Mouse (Mus musculus) liver, adult 2 months (tissue): Measurements from ENCODE around the gene Top2a. TPM values are rescaled to one million over a fixed set of nuclear protein-coding genes. Genes with fewer than 3 reads are reported as not detected.

Source experiments
- DNase-seq: peaks from one replicate; pipeline ENCODE4 v3.0.0-alpha.2; 2011; ENCODE audit warnings: low read depth, low spot score; ENCODE audit errors: extremely low read depth
- H3K27ac ChIP-seq: fragments of 200-500 bp; replicated peaks from 2 replicates; pipeline ENCODE4 v1.5.1; 2012; ENCODE audit warnings: low read depth, mild to moderate bottlenecking, control low read depth, inconsistent platforms, low read length; ENCODE audit not compliant: insufficient read depth
- H3K27me3 ChIP-seq: fragments of 200-500 bp; 2 replicates; pipeline ENCODE4 v1.6.1; 2012; ENCODE audit warnings: mild to moderate bottlenecking, moderate library complexity, low read length, inconsistent platforms; ENCODE audit not compliant: control insufficient read depth, insufficient read depth
- H3K36me3 ChIP-seq: fragments of 200-500 bp; 2 replicates; pipeline ENCODE4 v1.6.1; 2012; ENCODE audit warnings: low read length, inconsistent platforms; ENCODE audit not compliant: control insufficient read depth, insufficient read depth
- H3K4me1 ChIP-seq: fragments of 200-500 bp; 2 replicates; pipeline ENCODE4 v1.6.1; 2011; ENCODE audit warnings: low read length; ENCODE audit not compliant: control insufficient read depth, insufficient read depth
- H3K4me3 ChIP-seq: fragments of 200-500 bp; 2 replicates; pipeline ENCODE4 v1.5.1; 2011; ENCODE audit warnings: low read depth, mild to moderate bottlenecking, control low read depth, low read length, moderate library complexity; ENCODE audit not compliant: insufficient read depth
- H3K79me2 ChIP-seq: fragments of 200-500 bp; 2 replicates; pipeline ENCODE4 v1.6.1; 2012; ENCODE audit warnings: inconsistent platforms, mild to moderate bottlenecking, low read length, moderate library complexity; ENCODE audit not compliant: control insufficient read depth, insufficient read depth
- H3K9ac ChIP-seq: fragments of 200-500 bp; 2 replicates; pipeline ENCODE4 v1.6.1; 2012; ENCODE audit warnings: low read depth, mild to moderate bottlenecking, control low read depth, inconsistent platforms, low read length
- CTCF ChIP-seq: fragments of 200-500 bp; IDR thresholded peaks from 2 replicates; pipeline ENCODE4 v1.5.1; 2011; ENCODE audit warnings: low read depth, low read length, control low read depth
- POLR2A ChIP-seq: fragments of 200-500 bp; IDR thresholded peaks from 2 replicates; pipeline ENCODE4 v1.6.1; 2011; ENCODE audit warnings: low read length, control low read depth; ENCODE audit not compliant: insufficient read depth; ENCODE audit errors: extremely low read depth
- WGBS: fragments of 180-500 bp; shearing (Covaris S2); methylation state at CpG from one replicate; pipeline ENCODE4 v1.1.7; 2018; 5-methylcytosine and 5-hydroxymethylcytosine counted together
- polyA plus RNA-seq: library from polyadenylated mRNA; depleted of rRNA; stranded (reverse); fragments of >200 nt; gene quantifications from 2 replicates; pipeline ENCODE4 v1.2.3, GENCODE M21; 2012
- total RNA-seq: library from RNA; depleted of rRNA; stranded (reverse); fragments of >200 nt; gene quantifications from 2 replicates; pipeline ENCODE4 v1.2.3, GENCODE M21; 2014

The Top2a gene
- total and polyA plus RNA-seq, 2 experiments = 0.31 to 1.8 TPM

DNA sequence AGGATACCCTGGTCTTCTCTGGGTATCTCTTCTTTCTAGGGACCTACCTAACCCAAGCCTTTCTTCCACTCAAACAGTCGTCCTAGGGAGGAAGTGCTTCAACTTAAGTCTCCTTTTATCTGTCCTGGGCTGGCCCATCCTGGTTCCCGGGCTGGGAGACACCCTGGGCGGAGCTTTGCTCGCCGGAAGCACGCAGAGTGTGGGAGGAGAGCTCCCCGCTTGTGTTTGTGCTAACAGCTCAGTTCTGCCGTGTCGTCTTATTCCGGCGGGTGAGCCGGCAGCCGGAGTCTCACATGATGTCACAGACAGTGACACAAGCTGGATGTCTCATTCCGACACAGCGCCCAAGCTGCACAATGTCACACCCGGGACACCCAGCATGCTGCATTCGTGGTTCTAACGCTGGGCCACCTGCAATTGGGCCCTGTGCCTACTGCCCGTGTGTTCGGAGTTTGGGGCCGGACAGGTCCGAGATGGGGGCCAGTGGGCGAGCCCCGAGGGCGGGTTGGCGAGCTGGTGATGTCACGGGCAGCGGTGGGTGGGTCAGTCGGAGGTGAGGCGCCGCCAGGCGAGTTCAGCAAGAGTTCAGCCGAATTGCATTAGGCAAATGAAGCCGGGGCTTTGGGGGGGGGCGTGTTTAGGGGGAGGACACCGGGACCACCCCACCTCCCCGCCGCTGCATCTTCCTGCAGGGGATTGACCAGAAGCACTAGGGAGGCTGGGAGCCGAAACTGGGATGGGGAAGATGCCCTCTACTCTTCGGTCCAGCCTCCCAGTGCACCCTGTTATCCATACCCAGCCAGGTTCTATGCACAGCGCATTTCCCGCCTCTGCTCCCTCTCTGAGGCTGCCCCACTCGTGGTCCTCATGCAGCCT is 64.3 kb downstream of the Top2a start:
- H3K4me3 ChIP-seq = peak overlapping the region; percentile 81
- H3K36me3 ChIP-seq = no peaks in the 10 kb centered on the region
- no peaks in the 10 kb centered on the region for H3K27me3 ChIP-seq
- H3K4me1 ChIP-seq = peaks cover 26% of the 10 kb centered on the region
- WGBS = under 1% methylated on average over 42 of the region's 43 CpGs
- DNase-seq = peak; percentile 82
- peak; percentile 90 for TF ChIP-seq POLR2A
- 0 out of 2 replicates have a peak, but pooled peaks have one; percentile 2 for TF ChIP-seq CTCF
- H3K79me2 ChIP-seq = peaks cover 6% of the 10 kb centered on the region; the same call in 1 of the 2 replicates
- peak overlapping the region; percentile 90 for H3K27ac ChIP-seq
- peak overlapping the region; percentile 82 for H3K9ac ChIP-seq

DNA sequence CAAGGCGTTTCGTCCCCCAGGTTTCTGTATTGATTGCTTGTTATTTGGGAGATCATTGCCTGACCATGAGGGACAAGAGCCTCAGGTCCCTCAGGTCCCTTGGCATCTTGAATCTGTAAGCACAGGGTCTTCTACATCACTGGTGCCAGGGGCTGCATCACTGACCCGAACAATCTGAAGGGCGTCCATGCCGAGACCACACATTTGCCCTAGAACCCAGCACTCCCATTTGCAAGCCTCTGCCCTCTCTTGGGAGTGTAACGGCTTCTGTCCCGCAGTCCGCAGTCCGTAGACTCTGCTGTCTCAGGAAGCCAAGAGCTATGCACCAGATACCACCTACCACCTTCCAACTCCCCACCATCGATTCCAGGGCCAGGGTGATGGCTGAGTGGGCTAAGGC is 67.6 kb downstream of the Top2a start:
- no peak for DNase-seq
- WGBS = 76% methylated on average over 10 of the region's 10 CpGs
- no peaks in the 10 kb centered on the region for H3K27me3 ChIP-seq
- H3K9ac ChIP-seq = no peak overlapping the region
- H3K79me2 ChIP-seq = peaks cover 7% of the 10 kb centered on the region; the same call in 1 of the 2 replicates
- H3K4me3 ChIP-seq = no peak overlapping the region
- H3K4me1 ChIP-seq = peaks cover 23% of the 10 kb centered on the region
- H3K36me3 ChIP-seq = no peaks in the 10 kb centered on the region
- no peak overlapping the region for H3K27ac ChIP-seq
- TF ChIP-seq CTCF = no peak
- TF ChIP-seq POLR2A = no peak

DNA sequence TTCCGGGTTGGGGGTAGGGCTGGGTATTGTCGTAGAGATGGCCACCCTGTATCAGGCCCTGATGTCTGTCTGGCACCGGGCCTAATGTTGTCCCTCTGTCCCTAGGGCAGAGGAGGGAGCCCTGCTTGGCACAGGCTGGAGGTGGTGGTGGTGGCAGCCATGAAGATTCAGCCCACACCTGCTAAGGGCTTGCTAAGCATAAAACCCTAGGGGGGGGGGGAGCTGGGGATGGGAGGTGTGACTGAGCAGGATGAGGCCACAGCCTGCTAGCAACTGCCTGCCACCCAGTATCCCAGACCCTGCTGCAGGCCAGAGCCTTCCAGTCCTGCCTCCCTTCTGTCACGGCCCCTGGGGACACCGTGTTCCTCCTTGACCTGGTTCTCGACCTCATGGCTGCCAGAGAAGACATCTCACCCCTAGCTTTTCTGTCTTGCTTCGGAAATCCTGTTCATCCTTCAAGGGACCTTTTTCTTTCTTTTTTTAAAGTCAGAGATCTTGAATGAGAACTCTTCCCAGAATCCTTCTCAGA is 68.2 kb downstream of the Top2a start:
- H3K36me3 ChIP-seq = no peaks in the 10 kb centered on the region
- H3K4me1 ChIP-seq = peaks cover 28% of the 10 kb centered on the region
- H3K4me3 ChIP-seq = no peak overlapping the region
- H3K27me3 ChIP-seq = no peaks in the 10 kb centered on the region
- no peak overlapping the region for H3K27ac ChIP-seq
- TF ChIP-seq CTCF = no peak
- TF ChIP-seq POLR2A = no peak
- WGBS = 48% methylated on average over 7 of the region's 7 CpGs
- DNase-seq = no peak
- H3K9ac ChIP-seq = no peak overlapping the region
- peaks cover 7% of the 10 kb centered on the region; the same call in 1 of the 2 replicates for H3K79me2 ChIP-seq

DNA sequence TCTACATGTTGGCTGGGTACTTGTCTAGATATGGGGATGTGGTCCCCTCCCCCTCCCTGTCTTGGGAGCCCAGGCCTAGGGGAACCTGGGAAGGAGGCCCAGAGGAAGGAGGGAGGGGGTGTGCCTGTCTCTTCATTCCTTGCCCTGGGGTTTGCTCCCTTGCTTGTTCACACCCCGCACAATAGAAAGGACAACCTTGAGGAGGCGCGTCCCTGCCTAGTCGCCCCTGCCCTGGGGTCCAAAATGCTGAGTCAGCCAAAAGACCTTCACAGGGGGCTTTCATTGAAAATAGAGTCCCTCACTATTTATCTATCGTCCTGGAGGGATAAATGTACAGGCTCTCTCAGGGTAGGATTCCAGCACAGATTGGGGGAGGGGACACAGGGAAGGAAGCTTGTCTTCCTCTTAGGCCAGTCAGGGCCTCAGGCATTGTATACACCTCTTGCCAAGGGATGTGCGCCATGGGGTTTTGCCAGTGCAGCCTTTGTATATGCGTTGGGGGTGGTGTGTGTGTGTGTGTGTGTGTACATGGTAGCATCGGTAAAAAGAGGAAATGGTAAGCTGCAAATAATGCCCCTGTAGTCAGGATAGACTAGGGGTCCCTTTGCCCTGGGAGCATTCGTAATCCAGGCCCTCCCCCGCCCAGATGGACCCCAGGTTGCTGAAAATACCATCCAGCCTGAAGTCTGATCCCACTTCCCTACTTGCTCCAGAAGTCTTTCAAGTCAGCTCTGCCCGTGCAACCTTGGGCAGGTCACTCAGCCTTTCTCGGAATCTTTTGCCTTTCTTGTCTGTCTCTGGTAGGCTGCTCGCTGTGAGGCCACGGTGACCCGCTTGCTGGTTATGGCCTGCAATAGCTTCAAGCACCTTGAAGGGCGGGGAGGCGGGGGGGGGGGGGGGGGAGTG is 68.9 kb downstream of the Top2a start:
- TF ChIP-seq POLR2A (no peak), CTCF (no peak)
- WGBS = 62% methylated on average over 16 of the region's 17 CpGs

DNA sequence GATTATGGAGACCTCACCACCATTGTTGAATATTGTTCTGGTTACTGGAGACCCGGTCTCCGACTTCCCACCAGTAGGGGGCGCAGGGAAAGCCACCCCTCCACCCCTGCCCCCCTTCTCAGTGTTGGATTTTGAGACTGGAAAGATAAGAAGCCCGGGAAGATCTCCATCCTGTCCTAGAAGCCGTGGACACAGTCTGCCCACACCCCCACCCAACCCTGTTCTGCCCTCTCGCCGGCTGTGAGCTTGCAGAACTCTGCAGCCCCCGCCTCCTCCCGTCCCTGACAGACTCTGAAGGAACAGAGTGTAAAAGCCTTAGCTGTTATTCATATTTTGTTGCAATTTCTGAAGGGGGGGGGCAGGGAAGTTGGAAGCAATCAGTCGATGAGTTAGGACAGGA is 69.6 kb downstream of the Top2a start:
- H3K4me3 ChIP-seq = no peak overlapping the region
- H3K36me3 ChIP-seq = no peaks in the 10 kb centered on the region
- DNase-seq = peak; percentile 37
- peaks cover 14% of the 10 kb centered on the region; the same call in 1 of the 2 replicates for H3K79me2 ChIP-seq
- WGBS = 18% methylated on average over 10 of the region's 10 CpGs
- H3K9ac ChIP-seq = no peak overlapping the region; the same call in 1 of the 2 replicates
- no peaks in the 10 kb centered on the region for H3K27me3 ChIP-seq
- TF ChIP-seq POLR2A (no peak), CTCF (peak; percentile 77)
- peaks cover 42% of the 10 kb centered on the region for H3K4me1 ChIP-seq
- no peak overlapping the region for H3K27ac ChIP-seq

More for the DNA sequence above, 68.9 kb downstream of the Top2a start:
- H3K79me2 ChIP-seq = peaks cover 7% of the 10 kb centered on the region; the same call in 1 of the 2 replicates
- H3K27ac ChIP-seq = peak overlapping the region; percentile 6; the same call in 1 of the 2 replicates
- H3K4me3 ChIP-seq = no peak overlapping the region
- no peak overlapping the region; the same call in 1 of the 2 replicates for H3K9ac ChIP-seq
- H3K36me3 ChIP-seq = no peaks in the 10 kb centered on the region
- peaks cover 35% of the 10 kb centered on the region for H3K4me1 ChIP-seq
- no peaks in the 10 kb centered on the region for H3K27me3 ChIP-seq
- no peak for DNase-seq
